Mouse (Mus musculus): ENCODE measurements around the gene Cd2. TPM values are rescaled to one million over a fixed set of nuclear protein-coding genes. Genes with fewer than 3 reads are reported as not detected.

Cd2 gene
- total RNA-seq, 4 experiments from 2014 or later = not detected

DNA sequence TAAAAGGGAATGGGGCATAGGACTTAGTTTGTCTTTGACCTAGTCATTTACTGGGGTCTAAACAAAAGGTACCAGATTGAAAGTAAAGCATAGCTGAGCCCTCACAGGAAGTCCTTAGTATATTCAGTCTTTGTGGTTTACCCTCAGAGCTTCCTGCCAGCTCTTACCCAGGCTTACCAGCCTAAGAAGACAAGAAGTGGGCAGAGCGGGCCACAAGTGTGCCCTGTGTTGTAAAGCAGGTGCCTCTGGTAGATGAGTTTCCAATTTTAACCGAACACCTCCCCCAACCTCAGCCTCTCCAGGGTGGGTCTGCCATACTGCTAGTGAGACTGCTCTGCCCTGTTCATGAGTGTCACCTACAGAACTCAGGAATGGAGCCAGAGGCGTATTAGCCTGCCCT, 12.9 kb downstream of the Cd2 start:
- no peak for DNase-seq (ENCODE audit: low spot score in 2 of 2)

DNA sequence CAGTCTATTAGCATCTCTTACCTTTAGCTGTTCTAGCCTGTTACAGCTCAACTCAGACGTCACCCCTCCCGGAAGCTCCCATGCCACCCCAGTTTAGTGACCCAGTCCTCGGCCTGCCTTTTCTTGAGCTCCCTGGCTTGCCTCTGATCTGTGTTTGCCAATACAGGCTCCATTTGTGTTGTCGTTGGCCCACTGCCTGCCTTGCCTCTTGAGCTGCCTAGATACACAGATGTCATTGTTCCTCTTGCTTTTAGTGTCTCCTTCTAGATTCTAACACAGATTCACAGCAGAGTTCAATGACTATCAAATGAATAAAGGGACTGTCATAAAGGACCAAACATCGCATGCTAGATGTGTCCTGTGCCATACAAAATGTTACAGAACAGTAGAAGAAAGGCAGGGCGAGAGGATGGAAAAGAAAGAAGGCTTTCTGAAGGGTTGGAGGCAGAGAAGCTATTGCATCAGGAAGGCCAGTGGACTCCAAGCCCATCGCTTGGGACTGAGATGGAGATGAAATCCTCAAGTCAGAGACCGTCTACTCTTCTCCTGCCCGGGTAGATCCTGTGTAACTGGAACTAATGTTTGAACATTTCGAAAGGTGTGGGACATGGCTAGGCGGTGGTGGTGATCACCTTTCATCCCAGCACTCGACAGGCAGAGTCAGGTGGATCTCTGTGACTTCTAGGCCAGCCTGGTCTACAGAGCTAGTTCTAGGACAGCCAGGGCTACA, 13.5 kb downstream of the Cd2 start:
- peak; percentile 51 to 61 for DNase-seq (ENCODE audit: low spot score in 2 of 2)

DNA sequence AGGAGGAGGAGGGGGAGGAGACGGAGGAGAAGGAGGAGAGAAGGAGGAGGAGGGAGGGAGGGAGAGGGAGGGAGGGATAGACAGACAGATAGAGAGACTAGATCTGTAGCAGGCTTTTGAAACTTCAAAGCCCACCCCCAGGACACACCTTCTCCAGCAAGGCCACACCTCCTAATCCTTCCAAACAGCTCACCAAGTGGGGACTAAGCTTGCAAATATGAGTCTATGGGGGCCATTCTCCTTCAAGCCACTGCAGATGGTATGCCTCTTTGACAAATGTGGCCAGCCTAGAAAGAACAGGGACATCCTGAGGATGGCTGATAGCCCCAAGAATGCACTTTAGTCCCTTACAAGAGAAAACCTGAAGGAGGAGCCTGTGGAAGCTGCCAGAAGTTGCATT, 15.6 kb downstream of the Cd2 start:
- DNase-seq (ENCODE audit: low spot score in 2 of 2) = no peak

DNA sequence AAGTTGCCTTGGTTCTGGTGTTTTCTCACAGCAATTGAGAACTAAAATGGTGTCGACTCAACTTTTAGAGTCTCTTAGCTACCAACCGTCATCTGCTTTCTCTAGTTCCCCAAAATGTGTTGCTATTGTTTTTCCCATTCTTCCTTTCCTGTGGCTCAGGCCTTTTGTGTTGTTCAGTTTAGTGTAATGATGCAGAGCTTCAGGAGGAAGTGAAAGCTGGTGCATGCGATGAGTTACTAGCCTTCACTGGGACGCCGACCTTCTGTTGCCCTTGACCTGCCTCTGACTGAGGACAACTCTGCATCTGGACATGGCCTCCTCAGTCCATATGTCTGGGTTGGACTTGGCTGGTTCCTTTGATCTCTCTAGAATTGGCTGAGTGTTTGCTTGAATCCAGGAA, 16.9 kb downstream of the Cd2 start:
- no peak for DNase-seq (ENCODE audit: low spot score in 2 of 2)

DNA sequence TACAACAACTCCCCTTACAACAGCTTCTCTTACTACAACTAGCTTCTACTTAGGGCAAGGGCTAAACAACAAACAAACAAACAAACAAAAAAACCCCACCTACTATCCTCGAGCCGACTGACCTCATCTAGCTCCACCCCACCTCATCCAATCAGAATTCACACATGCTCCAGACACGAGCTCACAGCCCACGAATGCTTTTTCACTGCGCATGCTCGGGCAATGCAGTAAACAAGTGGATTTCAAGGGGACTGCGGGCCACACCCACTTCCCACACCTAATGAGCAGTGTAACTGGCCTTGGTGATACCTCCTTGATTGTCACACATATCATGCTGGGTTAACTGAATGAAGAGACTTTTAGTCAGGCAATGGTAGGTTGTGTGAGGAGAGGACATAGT, 19.4 kb downstream of the Cd2 start:
- no peak for DNase-seq (ENCODE audit: low spot score in 2 of 2)

DNA sequence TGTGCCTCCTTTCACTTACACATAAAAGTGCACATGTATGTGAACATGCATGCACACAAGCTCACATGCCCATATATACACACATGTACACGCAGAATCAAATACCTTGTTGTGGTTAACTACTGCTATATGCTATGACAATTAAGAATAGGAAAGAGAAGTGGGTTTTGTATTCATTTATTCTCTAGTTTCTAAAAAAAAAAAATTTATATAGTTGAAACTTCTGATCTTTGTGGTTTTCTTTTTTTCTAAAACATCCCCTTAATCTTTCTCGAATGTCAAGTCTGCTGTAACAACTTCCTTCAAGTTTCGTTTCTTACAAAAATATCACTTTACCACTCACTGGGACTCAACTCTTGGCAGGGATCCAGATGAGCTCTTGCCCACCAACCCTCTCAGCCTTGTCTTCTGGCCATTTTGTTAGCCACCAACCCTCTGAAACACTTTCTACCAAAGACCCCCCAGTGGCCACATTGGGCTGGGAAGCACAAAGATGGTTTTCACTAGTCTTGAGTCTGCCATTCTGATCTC, 22.1 kb downstream of the Cd2 start:
- no peak for DNase-seq (ENCODE audit: low spot score in 2 of 2)

DNA sequence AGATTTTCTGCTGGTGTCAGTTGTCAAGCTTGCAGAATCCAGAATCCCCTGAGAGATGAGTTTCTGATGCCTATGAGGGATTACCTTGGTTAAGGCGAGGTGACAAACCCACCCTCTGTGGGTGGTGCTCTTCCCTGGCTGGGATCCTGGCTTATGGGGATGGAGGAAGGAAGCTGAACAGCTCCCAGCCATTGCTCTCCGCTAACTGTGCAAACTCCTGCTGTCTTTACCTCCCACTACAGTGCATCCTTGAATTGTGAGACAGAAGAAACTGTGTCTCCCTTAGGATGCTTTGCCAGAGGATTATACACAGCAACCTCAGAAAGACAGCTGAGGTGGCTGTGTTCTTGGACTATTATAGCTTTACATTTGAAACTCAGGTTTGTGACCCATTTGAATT, 28.8 kb downstream of the Cd2 start:
- no peak for DNase-seq (ENCODE audit: low spot score in 2 of 2)

DNA sequence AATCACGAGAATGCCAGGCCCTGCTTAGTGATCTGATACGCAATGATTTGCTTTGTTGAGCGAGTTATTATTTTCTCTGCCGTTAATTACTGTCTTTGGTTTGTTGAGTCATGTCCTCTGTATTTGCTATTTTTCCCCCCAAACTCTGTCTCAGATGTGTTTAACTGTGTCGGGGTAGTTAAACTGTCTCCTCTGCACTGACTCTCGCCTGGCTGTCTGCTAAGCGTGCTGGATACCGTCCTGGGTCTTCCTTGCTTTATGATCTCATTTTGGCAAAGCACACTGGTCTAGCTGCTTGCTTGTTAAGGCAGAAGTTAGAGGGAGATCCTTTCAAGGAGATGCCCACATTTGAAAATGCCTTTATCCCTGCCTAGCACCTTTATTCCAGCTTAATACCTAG, 31.6 kb downstream of the Cd2 start:
- no peak for DNase-seq (ENCODE audit: low spot score in 2 of 2)

DNA sequence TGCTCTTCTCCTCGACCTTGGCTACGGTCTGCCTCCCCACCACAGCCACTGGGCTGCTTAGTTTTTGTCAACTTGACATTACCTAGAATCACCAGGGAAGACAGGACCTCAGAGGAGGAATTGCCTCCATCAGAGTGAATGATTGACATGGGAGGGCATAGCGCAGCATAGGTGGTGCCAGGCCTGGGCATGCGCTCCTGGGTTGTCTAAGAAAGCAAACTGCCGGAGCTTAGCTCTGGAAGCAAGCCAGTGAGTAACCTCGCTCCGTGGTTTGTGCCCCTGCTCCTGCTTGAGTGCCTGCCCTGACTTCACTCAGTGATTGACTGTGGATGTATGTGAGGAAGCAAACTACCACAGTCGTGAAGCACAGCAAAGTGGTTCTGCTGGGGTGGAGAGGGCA, 35.6 kb downstream of the Cd2 start:
- no peak for DNase-seq (ENCODE audit: low spot score in 2 of 2)

DNA sequence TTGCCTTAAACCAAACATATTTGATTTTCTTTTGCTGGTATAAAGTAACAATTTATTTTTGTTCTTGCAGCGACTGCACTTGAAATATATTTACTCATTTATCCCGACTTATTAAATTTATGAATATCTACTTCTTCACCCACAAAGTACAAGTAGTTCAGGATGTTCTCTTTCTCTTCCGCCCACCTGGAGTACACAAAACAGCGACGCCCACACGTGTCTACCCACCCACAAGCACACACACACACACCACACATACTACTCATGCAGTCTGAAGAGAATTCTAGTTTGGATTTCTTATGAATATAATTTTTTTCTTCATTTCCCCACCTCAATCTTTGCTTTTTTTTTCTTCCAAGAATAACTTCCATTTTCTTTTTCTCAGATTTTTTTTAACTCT, 37.9 kb downstream of the Cd2 start:
- DNase-seq (ENCODE audit: low spot score in 2 of 2) = no peak

DNA sequence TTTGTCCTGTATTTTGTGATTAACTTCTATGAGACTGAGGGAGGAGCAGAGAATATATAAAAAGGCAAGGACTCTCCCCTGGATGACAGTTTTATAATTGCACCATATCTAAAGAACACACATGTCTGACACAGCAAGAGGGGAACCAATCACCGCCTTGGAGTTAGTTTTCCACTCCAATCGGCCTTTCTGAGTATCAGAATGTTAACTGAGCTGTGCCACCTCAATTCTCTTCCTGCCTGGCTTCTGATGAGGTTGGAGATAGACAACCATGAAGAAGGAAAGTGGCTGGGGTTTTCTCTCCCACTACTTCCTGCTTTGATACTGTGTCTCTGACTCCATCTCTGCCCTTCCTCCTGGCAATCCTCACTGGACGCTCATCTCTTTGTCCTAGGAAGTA, 42.5 kb downstream of the Cd2 start:
- no peak for DNase-seq (ENCODE audit: low spot score in 2 of 2)

DNA sequence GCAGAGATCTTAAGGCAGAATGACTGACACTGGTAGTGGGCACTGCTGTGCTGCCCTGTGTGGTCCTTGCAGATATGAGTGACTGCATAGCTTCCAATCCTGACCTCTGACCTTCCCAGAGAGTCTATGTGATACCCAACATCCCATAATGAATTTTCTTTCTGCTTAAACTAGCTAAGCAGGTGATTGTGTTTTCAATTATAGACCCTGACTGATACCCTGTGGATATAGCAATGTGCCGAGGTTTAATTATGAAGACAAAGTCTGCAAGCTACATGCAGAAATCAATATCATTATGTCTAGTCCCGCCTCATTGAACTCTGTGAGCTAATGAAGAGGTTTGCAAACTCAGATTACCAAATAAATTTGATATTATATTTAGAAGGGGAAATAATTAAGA, 44.7 kb downstream of the Cd2 start:
- no peak for DNase-seq (ENCODE audit: low spot score in 2 of 2)

DNA sequence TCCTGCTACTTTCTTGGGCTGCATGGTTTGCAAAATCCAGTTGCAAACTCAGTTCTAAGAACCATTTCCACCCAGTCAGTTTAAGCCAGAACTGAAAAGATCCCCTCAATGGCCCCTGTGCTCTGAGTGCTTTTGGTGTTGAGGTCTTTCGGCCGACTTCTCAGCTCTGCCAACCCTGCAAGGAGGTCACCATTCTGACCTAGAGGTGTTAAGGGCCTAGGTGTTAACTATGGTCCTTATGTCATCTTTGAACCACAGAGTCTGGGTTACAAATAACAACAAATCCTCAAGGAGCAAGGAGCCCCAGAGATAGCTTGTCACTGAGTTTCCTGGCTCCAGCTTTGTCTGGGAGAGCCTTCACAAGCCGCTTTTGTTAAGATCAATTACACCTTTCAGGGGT, 45.9 kb downstream of the Cd2 start:
- DNase-seq (ENCODE audit: low spot score in 2 of 2) = no peak

DNA sequence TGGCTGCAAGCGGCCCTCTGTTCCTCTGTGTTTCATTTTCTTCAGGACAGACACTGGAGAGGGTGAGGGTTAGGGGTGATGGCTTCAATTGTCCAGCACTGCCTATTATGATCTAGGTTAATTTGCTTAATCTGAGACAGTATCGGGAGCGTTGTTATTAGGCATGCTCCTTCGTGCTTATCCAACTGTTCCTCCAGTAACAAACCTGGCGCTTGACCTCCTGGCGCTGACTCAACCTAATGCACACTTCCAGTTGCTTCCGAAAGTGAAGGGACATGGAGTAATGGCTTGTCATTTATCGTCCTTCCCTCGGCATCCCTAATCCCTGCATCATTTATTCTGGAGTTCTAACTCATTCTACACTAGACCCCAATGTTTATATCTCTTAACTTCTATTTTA, 46.9 kb downstream of the Cd2 start:
- no peak for DNase-seq (ENCODE audit: low spot score in 2 of 2)

DNA sequence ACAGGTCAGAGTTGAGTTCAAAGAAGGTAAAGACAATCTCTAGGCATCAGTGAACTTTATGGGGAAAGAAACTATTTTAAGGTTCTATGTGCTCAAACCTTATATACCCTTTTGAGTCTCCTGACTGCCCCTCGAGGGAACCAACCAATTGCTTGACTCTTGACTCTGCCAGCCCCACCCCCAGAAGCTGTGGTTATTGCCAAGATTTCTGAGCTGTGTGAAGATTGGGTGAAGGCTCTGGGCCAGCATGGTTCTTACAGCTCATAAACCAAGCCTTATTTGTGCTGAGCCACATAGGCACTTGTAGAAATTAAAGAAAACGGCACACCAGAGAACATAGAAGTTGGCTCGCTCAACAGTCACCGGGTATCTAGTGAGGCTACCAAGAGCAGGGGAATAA, 48.5 kb downstream of the Cd2 start:
- no peak for DNase-seq (ENCODE audit: low spot score in 2 of 2)

DNA sequence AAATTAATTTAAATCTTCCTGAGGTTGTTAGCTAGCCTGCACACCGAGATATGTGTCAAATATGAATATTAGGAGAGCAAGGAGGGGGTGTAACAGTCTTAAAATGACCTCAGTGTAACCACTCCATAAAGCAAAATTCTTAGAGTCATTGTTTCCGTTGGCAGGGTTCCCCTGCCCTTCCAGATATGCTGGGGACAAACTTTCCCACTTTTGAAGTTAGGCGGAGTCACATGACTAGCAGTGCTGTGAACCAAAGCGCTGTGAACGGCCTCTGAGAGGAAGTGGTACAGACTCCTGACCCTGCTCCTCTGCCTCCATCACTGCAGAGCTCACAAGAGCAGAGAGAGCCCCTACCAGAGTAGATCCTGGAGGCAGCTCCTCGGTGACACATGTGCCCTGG, 49.0 kb downstream of the Cd2 start:
- DNase-seq (ENCODE audit: low spot score in 2 of 2) = no peak

DNA sequence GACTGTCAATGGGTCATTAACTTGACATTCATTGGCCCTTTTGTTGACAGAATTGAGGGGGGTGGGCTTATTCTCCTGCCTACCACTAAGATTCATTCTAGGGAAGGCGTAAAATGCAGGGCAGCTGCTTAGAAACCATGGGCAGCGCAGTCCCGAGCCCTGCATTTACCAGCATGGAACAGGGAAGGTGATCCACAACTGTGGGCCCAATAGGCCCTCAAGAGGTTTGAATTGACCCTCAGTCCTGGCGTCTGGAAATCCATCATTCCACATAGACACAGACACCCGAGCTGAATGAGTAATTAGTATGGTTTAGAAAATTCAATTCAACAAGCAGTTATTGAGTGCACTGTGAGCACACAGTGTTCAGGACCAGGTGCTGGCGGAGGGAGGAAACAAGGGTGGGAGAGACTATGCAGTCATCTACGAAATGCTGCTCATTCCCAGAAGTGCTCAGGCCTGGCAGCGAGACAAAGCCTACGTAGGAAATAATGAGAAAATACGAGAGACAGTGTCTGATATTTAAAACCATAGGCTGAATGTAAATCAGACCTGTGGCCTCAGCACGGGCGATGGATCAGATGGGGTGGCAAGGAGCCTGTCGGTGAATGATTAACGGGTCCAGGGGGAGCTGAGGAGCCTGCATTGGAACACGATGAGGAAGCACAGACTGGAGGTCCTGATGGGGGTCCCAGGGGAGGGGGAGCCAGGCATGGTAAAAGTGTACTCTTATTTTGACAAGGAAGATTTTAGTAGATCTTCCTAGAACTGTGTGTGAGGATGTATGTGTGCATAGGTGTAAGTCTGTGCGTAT, 50.5 kb downstream of the Cd2 start:
- peak in 1 of 2 experiments; percentile 24 for DNase-seq (ENCODE audit: low spot score in 2 of 2)

DNA sequence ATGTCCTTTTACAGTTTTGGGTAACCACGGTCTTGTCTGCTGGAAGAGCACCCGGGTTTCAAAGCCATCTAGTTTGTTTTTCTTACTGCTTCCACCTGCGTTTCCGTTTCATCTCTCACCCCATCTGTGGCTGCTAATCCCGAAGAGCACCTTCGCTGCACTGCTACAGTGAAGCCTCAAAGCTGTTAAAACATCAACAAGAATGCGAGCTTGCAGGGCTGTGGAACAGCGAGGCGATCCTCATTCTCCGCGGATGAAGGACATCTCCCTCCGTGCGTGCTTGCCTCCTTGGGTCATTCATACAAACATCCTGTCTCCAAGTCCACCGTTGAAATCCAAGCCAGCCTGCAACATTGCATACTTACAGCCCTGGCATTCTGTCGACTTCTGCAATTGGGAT, 51.5 kb downstream of the Cd2 start:
- DNase-seq (ENCODE audit: low spot score in 2 of 2) = no peak

DNA sequence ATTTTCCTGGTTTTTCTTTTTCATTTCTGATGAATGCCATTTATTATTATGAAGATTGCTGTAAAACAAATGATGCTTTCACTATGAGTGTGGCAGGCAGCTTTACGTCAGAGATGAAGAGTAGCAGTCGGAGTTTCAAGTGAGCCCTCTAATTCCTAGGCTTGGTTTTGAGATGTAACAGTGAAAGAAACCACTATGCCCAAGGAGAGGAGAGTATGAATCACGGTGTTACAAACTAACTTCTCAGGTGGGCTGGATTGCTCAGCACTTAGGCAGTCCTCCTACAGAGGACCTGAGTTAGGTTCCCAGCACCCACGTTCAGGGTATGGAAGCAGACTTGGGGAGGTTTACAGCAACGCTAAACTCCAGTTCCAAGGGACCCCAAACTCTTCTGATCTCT, 52.4 kb downstream of the Cd2 start:
- no peak for DNase-seq (ENCODE audit: low spot score in 2 of 2)

DNA sequence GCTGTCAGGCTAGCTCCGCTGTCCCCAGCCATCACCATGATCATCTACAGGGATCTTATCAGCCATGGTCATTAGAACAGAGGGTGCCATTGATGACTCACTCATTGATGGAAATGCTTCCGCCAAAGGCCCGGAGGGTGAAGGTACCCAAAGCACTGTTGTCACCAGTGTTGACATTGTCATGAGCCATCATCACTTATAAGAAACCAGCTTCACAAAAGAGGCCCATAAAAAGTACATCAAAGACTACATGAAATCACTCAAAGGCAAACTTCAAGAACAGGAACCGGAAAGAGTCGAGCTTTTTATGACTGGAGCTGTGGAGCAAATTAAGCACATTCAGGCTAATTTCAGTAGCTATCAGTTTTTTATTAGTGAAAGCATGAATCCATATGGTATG, 54.3 kb downstream of the Cd2 start:
- no peak for DNase-seq (ENCODE audit: low spot score in 2 of 2)

DNA sequence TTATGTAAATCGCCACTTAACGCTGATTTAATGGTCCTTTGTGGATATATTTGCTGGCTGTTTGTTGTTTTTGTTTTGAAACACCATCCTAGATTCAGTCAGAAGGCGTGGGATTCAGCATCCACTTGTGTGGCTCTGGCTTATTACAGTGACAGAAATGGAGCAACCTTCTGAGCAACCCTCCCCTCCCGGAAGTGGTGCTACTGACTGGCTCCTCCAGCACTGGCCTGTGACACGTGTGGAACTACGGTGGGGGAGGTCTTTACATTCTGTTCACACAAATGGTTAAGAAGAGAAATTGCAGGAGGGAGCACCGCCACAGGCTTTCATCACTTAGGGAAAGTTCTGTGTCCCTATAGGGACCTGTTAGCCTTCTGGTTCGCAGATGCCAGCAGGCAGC, 55.2 kb downstream of the Cd2 start:
- DNase-seq (ENCODE audit: low spot score in 2 of 2) = no peak

DNA sequence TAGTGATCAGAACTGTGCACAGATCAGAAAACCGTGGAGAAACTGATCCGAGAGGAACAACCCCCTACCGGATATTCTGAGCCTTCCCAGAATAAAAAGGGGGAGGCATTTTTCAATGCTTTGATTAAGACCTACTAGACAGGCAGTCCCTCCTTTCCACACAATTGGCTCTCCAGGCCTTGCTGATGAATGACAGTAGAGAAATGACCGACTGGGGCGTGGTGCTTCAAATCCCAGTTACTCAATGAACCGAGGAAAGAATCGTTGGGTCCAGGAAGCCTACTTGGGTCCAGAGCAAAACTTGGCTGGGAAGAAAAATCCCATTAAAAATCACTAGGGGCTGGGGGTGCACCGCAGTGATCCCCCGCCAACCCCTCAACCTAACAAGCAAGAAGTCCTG, 57.5 kb downstream of the Cd2 start:
- no peak for DNase-seq (ENCODE audit: low spot score in 2 of 2)

DNA sequence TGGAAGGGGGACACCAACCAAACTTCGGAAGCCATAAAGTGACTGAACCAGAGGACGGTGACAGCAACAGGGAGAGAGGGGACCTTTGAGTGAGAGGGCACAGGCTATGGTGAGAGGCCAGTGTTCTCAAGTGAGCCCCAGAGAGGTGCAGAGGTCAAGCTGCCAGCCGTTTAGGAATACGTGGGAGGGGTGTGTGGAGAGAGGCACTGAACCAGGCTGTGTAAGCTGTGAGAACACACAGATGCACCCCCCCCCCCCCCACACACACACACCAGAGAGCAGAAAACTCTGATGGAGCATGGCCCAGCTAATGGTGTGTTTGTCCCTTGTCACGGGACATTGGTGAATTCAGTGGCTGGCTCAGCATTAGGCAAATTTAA, 58.2 kb downstream of the Cd2 start:
- DNase-seq (ENCODE audit: low spot score in 2 of 2) = no peak
